Mouse (Mus musculus) urinary bladder, adult 2 months (tissue): ENCODE data around the gene Gm42715. TPM values are rescaled to one million over a fixed set of nuclear protein-coding genes. Genes with fewer than 3 reads are reported as not detected.

ENCODE experiments used
- DNase-seq: peaks from one replicate; pipeline ENCODE4 v3.0.0; 2022; ENCODE audit warnings: low spot score
- polyA plus RNA-seq: library from polyadenylated mRNA; depleted of rRNA; stranded (reverse); fragments of >200 nt; gene quantifications from 2 replicates; pipeline ENCODE4 v1.2.3, GENCODE M21; 2012

Gm42715 gene
- polyA plus RNA-seq, 1 experiment = 19.3 TPM

DNA sequence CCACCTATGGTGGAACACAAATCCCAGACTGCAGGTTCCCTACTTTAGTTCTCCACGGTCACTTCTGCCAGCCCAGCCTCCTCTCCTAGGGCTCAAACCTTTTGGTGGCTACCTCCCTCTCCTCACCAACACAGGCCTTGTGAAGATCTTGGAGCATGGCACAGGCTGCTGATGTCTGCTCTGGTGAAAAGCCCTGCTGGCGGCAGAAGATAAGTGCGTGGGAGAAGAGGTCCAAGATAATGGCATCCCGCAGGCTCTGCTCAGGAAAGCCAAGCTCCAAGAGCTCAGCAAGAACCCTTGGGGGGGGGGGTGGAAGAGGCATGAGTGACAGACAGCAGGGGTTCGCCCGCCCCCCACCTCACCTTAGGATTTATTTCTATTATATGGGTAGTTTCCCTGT lies 66.8 kb downstream of the Gm42715 start:
- no peak for DNase-seq

DNA sequence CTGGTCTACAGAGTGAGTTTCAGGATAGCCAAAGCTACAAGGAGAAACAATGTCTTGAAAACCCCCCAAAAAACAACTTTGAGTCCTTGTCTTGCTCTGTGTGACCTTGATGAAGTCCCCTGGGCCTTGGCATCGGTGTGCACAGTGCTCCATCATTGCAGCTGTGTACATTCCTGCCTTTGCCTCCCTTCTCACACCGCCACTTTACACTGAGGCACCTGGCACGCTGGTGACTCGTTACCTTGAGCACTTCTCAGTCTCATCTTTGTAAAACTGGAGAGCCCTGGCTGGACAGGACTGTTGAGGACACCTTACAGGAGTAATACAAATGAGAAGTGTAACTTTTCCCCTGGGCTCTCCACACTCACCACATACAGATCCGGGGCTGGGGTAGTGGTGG lies 67.8 kb downstream of the Gm42715 start:
- no peak for DNase-seq

DNA sequence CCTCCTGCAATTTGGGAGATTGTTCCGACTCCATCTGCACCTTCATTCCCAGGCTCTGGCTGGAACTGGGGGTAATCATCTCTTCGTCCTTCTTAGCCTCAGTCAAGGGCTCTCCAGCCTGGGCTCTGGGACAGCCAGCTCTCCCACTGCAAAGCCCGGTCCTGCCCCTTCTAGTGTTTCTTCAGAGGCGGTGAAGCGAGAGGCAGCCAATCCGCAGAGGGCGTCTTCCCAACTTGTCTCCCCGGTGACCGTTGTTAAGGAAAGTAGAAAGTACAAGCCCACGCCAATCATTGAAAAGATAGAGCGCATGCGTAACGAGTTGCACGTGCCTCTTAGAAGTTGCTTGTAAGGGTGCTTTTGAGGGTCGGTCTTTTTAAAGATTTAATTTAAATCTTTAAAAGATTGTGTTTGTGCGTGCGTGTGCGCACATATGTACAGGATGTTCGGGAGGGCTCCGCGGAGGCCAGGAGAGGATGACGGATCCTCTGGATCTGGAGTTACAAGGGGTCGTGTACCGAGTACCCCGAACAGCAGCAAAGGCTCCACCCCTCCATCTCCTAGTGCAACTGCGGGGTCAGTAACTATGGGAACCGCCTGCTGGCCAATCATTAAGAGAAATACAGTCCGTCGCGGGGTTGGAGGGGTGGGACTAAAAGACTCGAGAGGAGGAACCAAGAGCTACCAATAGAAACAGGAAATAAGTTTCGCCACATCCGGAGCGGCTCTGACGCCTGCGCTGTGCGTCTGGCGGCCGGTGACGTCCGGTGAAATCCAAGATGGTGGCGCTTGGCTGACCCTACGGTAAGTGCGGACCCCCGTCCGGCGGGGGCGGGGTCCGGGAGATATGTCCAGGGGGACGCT lies 68.9 kb downstream of the Gm42715 start, which contains the start of the genes Ccdc189 and Rnf40:
Gene Ccdc189 (minus strand): TSS at position 585 of the 861 bp plus-strand sequence.
Gene Rnf40 (plus strand): TSS at position 757 of the 861 bp plus-strand sequence.
- peak; percentile 77 for DNase-seq

DNA sequence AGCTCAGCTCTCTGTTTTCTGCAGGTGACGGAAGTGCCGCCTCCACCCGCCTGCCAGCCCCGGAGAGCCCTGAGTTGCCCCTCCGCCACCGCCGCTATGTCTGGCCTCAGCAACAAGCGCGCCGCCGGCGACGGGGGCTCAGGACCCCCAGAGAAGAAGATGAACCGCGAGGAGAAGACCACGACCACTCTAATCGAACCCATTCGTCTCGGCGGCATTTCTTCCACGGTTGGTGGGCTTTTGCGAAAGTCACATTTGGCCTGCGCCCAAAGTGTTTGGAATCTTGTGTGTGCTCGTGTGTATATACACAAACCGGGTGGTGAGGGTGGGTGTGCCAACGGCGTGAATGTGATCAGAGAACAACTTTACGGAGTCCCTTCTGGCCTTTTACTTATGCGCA lies 69.5 kb downstream of the Gm42715 start:
- DNase-seq = no peak

DNA sequence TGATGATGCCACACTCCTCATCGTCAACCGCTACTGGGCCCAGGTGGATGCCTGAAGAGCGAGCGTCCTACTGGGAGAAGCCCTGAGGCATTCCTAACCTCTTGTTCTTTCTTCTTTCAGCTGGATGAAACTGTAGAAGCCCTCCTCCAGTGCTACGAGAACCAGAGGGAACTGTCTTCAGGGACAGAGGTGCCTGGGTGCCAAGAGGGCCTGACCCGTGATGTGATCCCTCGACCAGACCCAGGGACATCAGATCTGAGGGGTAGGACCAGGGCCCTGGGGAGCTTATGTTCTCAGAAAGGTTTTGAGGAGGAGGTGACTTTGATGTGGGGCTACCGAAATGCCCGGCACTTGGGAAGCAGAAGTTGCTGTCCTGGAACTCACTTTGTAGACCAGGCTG lies 70.3 kb downstream of the Gm42715 start:
- no peak for DNase-seq

DNA sequence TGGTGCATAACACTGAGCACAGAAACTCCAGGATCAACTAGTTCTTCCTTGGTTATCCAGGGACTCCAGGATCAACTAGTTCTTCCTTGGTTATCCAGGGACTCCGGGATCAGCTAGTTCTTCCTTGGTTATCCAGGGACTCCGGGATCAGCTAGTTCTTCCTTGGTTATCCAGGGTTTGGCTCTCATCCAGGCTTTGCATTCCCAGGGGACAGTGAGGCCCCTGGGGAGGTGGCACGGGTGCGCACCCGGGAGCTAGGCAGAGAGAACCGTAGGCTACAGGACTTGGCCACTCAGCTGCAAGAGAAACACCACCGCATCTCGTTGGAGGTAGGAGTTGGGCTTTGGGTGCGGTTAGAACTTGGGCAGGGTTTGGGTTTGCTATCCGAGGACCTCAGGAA lies 71.7 kb downstream of the Gm42715 start:
- DNase-seq = no peak

DNA sequence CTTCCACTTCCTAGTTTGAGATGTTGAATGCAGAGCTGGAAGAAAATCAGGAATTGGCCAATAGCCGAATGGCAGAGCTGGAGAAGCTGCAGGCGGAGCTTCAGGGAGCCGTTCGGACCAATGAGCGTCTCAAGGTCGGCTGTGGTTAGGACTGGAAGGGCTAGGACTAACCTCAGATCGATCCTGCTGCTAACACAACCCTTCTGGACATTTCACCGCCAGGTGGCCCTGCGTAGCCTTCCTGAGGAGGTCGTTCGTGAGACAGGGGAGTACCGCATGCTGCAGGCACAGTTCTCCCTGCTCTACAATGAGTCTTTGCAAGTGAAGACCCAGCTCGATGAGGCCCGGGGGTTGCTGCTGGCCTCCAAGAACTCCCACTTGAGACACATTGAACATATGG lies 73.2 kb downstream of the Gm42715 start:
- no peak for DNase-seq

DNA sequence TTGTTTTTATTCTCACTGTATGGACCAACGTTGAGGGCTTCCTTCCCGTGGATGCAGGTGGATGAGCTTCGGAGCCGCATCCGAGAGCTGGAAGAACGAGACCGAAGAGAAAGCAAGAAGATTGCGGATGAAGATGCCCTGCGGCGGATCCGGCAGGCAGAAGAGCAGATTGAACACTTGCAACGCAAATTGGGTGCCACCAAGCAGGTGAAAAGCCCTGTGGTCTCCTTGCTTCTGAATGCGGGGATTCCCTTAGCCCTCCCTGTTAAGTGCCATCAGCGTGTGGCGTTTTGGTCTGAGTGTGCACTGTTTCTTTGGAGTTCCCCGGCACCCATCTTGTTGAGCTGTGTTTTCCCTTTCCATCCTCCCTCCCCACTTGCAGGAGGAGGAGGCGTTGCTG lies 77.4 kb downstream of the Gm42715 start:
- no peak for DNase-seq

DNA sequence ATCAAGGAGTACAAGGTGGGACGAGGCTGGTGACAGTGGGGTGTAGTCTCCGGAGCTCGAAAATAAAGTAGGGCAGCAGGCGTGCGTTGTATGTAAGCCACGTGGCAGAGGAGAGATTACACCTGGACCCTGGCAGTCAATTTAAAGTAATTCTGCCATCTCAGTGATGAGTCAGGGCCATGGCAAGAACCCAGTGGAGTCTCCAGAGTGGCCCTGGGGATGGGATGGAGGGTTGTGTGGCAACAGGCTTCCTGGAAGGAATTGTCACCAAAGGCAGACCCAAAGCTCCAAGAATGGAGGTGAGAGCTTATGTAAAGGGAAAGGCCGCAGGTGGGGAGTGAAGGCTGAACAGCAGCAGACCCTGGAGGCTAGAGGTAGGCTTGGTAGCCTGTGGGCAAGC lies 81.2 kb downstream of the Gm42715 start:
- DNase-seq = no peak

DNA sequence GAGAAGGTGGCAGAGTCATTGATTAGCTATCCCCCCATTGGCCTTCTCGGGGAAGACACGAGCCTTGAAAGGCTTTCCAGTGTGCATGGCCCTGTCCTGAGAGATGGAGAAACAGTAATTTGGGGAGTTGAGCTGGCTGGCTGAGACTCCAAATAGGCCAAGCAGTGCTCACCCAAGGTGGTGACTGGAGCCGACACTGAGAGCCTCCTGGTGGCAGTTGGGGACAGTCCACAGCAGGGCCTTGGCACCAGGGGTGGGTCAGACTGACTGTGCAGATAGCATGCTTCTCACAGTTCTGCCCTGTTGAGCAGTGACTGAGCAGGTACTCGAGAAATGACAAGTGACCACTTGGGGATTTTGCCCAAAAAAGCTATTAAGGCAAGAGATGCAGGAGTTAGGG lies 82.4 kb downstream of the Gm42715 start:
- no peak for DNase-seq

DNA sequence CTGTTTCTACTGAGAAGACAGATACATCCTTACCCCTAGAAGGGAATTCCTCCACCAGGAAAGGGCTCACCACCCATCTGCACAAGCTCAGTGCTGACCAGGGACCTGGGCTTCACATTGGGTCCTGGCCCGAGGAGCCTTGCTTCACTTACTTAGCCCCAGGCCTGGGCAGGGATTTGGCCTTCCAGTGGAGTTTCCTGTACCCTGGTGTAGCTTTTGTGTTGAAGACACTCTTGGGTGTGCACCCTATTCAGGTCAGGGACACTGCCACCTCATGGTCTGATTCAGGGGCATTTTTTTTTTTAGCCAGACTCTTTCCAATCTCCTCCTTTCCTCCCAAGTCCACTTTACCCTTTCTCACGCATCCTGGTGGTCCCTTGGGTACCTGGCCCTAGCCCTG lies 83.5 kb downstream of the Gm42715 start:
- DNase-seq = no peak

DNA sequence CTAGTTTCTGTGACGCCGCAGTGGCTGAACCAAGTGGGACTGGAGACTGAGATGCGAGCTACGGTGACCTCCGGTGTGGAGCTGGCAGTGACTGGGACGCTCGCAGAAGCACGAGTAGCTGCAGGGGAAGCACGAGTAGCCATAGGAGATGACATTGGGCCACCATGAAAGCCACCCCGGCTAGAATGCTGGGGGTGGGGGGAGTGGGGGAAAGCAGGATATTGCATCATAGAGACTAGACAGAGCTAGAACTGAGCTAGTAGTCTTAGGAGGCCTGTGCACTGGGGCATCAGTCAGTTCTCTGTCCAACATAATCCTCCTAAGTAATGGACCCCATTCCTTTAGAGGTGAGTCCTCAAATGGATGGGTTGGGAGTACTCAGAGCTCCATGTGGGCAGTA lies 84.9 kb downstream of the Gm42715 start:
- no peak for DNase-seq

DNA sequence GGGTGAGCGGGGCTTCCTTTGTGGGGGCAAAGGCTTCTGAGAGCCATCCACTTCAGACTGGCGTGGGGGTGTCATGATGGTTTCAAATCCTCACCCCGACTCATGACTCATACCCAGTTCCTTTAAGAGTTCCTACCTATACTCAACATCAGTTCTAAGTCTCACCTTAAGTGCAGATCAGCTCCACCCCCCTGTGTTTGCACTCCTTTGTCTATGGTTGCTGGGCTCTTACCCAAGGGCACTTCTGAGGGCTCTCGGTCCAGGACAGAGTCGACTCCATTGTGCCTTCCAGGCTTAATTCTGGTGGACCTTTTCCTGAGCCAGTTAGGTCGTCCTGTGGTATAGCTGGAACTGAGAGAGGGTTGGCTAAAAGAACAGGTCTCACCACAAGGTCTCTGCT lies 87.8 kb downstream of the Gm42715 start:
- DNase-seq = no peak

DNA sequence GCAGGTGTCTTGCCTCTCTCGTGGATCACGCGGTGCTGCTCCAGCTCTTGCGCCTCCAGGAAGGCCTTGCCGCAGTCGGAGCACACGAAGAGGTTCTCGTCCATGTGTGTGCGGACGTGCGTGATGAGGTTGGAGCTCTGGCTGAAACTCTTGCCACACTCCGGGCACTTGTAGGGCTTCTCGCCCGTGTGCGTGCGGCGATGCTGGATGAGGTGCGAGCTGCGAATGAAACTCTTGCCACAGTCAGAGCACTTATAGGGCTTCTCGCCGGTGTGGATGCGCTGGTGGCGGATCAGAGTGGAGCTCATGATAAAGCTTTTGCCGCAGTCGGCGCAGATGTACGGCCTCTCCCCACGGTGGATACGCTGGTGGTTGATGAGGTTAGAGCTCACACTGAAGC lies 91.6 kb downstream of the Gm42715 start:
- DNase-seq = no peak

DNA sequence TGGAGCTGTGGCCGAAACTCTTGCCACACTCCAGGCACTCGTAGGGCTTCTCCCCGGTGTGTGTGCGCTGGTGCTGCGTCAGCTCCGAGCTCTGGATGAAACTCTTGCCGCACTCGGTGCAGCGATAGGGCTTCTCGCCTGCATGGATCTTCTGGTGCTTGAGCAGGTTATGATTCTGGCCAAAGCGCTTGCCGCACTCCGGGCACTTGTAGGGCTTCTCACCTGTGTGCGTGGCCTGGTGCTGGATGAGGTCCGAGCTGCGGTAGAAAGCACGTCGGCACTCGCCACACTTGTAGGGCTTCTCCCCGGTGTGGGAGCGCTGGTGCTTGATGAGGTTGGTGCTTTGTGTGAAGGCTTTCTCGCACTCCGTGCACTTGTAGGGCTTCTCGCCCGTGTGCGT lies 92.2 kb downstream of the Gm42715 start:
- DNase-seq = no peak

DNA sequence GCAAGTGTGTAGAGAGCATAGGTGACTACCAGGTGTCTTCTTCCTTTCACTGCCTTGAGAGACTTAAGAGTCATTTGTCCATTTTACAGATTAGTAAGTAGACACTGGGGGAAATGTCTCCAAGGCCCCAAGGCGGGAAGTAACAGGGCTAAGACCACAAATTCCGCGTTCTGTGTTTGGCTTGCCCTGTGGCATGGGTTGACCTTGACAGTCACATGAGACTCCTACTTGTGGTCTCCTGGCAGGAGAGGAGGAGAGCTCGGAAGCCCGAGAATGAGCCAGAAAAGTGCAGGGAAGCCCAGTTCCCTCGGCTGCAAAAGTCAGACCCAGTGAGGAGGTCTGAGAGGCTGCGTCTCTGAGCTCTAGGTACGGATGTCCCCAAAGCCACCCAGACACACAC lies 94.1 kb downstream of the Gm42715 start:
- DNase-seq = no peak

DNA sequence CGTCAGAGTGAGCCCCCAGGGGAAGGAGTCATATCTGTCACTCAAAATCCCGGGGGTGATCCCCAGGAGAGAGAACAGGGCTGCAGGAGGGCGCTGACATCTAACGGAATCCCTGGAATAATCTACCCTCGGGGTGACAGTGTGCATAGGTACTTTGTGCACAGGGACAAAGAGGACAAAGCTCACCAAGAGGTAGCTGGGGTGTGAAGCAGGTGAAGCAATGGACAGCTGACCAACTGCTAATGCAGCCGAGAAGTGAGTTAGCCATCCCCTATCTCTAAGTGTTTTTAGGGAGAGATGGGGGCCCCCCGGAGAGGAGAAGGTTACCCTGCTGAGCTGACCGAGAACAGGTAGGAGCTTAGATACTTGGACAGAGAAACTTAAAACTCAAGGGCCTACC lies 94.7 kb downstream of the Gm42715 start:
- no peak for DNase-seq

DNA sequence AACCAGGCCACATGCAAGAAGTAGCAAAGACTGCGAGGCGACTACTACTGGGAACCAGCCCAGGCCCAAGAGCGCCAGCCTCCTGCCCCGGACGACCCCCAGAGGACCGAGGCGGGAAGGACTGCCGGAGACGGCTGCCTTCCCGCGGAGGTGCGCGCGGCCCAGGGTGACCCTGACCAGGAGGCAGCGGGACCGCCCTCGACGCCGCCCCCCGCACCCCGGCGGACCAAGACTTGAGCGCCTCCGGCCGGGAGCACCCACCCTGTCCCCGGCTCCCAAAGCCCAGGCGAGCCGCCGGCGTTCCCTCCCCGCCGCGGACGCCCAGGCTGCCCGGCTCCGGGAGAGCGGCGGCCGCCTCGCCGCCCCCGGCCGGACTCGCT lies 95.1 kb downstream of the Gm42715 start:
- DNase-seq = peak; percentile 46

DNA sequence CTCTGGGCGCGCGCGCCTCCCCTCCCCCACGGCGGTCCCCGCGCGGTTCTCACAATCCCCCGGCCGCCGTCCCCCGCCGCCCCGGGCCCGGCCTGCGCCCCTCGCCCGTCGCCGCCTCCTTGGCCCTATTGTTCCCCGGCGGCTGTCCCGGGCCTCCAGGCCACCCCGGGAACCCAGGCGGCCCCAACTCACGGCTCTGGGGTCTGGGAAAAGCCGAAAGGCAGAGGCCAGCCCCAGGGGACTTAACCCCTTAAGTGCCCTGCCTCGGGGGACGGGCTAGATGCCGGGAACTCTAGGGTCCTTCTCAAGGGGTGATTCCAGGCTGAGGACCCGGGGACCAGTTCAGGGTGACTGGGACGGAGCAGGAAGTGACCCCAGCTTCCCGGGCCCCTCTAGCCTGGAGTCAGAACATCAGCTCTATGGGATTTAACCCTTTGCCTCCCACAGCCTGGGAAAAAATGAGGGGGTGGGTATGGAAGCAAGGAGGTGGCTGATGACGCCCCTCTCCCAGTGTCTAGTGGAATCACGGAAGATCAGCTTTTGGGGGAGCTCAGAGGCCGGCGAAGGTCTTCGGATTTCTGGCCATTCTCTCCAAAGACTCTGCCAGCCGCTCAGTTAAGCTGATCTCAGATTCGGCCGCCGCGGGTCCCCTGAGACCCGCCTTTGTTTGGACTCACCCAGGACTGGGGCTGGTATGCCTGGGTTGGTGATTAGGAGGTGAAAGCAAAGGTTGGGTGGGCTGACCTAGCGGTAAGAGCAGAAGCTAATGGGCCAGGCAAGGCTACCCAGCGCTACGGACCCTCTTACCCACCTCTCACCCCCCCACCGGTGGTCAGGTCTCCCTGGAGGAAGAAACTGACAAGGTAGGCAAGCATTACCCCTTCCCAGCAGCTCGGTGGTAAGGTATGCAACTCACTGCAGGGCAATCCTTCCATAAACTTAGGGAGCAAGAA lies 95.8 kb downstream of the Gm42715 start, which contains the start of gene Zfp629:
Gene Zfp629 (minus strand): TSS at position 907 of the 953 bp plus-strand sequence.
- peak; percentile 59 for DNase-seq

DNA sequence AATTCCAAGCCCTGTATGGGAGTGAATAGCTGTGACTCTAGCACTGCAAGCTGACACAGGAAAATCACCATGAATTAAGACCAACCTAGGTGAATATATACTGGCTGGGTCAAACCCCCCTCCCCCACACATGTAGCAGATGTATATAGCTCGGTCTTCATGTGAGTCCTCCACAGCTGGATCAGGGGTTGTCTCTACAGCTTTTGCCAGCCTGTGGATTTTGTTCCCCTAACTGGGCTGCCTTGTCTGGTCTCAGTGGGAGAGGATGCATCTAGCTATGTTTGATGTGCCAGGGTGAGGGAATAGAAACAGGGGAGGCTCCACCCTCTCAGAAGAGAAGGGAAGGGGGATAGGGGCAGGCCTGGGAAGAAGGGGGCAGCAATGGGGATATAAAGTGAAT lies 97.0 kb downstream of the Gm42715 start:
- no peak for DNase-seq
